Mouse (Mus musculus) kidney, embryonic 15.5 days (tissue): ENCODE results near the gene Atp5mpl. TPM values are rescaled to one million over a fixed set of nuclear protein-coding genes. Genes with fewer than 3 reads are reported as not detected.

ENCODE experiments used
- ATAC-seq: fragments of 200-750 bp; cut with Nextera tagmentation; replicated peaks from 2 replicates; pipeline ENCODE4 v1.8.0; 2017; ENCODE audit warnings: moderate TSS enrichment; ENCODE audit not compliant: low FRiP score
- H3K27ac ChIP-seq: fragments of 300-500 bp; sonication (generic); 2 replicates; pipeline ENCODE4 v1.5.1; 2015; ENCODE audit warnings: mild to moderate bottlenecking, inconsistent platforms
- H3K27me3 ChIP-seq: fragments of 300-500 bp; sonication (generic); 2 replicates; pipeline ENCODE4 v1.6.1; 2015; ENCODE audit warnings: inconsistent platforms
- H3K36me3 ChIP-seq: fragments of 300-500 bp; sonication (generic); 2 replicates; pipeline ENCODE4 v1.6.1; 2015; ENCODE audit warnings: inconsistent platforms
- H3K4me1 ChIP-seq: fragments of 300-500 bp; sonication (generic); 2 replicates; pipeline ENCODE4 v1.6.1; 2015; ENCODE audit warnings: inconsistent platforms
- H3K4me2 ChIP-seq: fragments of 300-500 bp; sonication (generic); 2 replicates; pipeline ENCODE4 v1.6.1; 2015; ENCODE audit warnings: moderate library complexity, mild to moderate bottlenecking, inconsistent platforms
- H3K4me3 ChIP-seq: fragments of 300-500 bp; sonication (generic); replicated peaks from 2 replicates; pipeline ENCODE4 v1.5.1; 2015; ENCODE audit warnings: mild to moderate bottlenecking, inconsistent platforms
- H3K9ac ChIP-seq: fragments of 300-500 bp; sonication (generic); 2 replicates; pipeline ENCODE4 v1.6.1; 2015; ENCODE audit warnings: mild to moderate bottlenecking, inconsistent platforms
- H3K9me3 ChIP-seq: fragments of 300-500 bp; sonication (generic); replicated peaks from 2 replicates; pipeline ENCODE4 v1.6.1; 2016; ENCODE audit warnings: inconsistent platforms
- WGBS: fragments of 180-500 bp; shearing (Covaris S2); methylation state at CpG from one replicate; pipeline ENCODE4 v1.1.7; 2015; ENCODE audit warnings: mixed read lengths; 5-methylcytosine and 5-hydroxymethylcytosine counted together
- polyA plus RNA-seq: library from polyadenylated mRNA; unstranded; fragments of >200 nt; fragmentation: Nextera tagmentation; extraction: Ambion mirVana; gene quantifications from 2 replicates; pipeline ENCODE4 v1.2.1, GENCODE M21; 2015

Gene Atp5mpl
- polyA plus RNA-seq, 1 experiment from 2014 or later: 785 TPM

DNA sequence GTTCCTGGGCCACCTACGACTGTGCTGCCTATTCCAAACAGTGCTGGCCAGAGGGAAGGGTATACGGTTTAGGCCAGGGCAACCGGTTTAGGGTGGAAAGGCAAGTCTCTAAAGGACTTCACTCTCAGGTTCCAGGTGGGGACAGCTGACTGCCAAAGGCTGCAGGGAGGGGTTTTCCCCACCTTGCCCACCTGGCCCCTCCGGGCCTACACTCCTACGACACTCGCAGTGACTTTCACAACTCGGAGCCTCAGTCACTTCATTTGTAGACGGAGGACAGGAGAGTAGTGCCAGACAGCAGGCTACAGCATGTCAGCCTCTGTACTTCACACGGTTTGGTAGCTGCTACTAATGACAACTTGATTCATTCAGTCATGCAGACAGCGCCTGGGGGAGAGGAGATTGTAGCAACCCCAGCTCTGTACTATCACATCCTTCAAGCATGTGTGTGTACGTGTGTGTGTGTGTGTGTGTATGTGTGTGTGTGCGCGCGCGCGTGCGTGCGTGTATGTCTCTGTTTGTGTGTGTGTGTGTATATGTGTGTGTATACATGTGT, 38.3 kb downstream of the Atp5mpl start:
- no peaks in the 10 kb centered on the region for H3K36me3 ChIP-seq
- H3K4me2 ChIP-seq: no peak overlapping the region
- no peaks in the 10 kb centered on the region for H3K27me3 ChIP-seq
- H3K4me1 ChIP-seq: peaks cover 24% of the 10 kb centered on the region
- H3K9ac ChIP-seq: no peak overlapping the region
- 74% methylated on average over 18 of the region's 18 CpGs for WGBS
- H3K4me3 ChIP-seq: no peak overlapping the region
- H3K9me3 ChIP-seq: no peaks in the 10 kb centered on the region
- ATAC-seq: no peak
- 0 out of 2 replicates have a peak overlapping the region, but pooled peaks have one; percentile 0 for H3K27ac ChIP-seq

- no peaks in the 10 kb centered on the region for H3K9me3 ChIP-seq
- H3K4me1 ChIP-seq: peaks cover 13% of the 10 kb centered on the region
- WGBS: 70% methylated on average over 1 of the region's 1 CpGs
- H3K36me3 ChIP-seq: no peaks in the 10 kb centered on the region
- no peak overlapping the region for H3K27ac ChIP-seq
- ATAC-seq: no peak
- no peak overlapping the region for H3K9ac ChIP-seq
- H3K4me2 ChIP-seq: no peak overlapping the region
- H3K27me3 ChIP-seq: no peaks in the 10 kb centered on the region
- no peak overlapping the region for H3K4me3 ChIP-seq
These were observed 39.4 kb downstream of the Atp5mpl start for GRCm38 (mm10) chr12:111927338-111927737.

- Histone ChIP-seq H3K4me3 (no peak overlapping the region), H3K9me3 (no peaks in the 10 kb centered on the region)
These were observed 43.7 kb downstream of the Atp5mpl start for GRCm38 (mm10) chr12:111923117-111923516.

DNA sequence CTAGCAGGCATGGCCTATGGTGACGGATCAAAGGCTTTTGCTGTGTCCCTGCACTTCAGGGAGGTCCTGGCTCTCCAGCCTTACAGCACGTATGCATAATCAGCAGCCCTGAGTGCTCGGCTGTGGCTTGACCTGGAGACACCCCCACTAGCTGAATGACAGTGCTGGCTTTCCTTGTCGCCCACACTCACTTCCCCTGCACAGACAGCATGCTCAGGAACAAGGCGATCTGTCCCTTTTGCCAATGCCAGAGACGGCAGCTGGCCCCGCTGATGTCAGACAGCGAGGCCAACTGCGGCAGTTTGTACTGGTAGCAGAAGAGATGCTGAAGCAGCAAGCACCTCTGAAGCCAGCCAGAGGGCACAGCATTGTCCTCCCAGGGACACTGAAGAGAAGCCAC, 46.7 kb downstream of the Atp5mpl start:
- H3K27ac ChIP-seq: no peak overlapping the region
- no peak overlapping the region for H3K9ac ChIP-seq
- no peaks in the 10 kb centered on the region for H3K36me3 ChIP-seq
- no peak for ATAC-seq
- H3K4me2 ChIP-seq: no peak overlapping the region
- H3K9me3 ChIP-seq: no peaks in the 10 kb centered on the region
- peaks cover 33% of the 10 kb centered on the region for H3K4me1 ChIP-seq
- 40% methylated on average over 9 of the region's 9 CpGs for WGBS
- H3K27me3 ChIP-seq: no peaks in the 10 kb centered on the region
- no peak overlapping the region for H3K4me3 ChIP-seq

More at GRCm38 (mm10) chr12:111923117-111923516, 43.7 kb downstream of the Atp5mpl start:
- H3K4me1 ChIP-seq: peaks cover 9% of the 10 kb centered on the region; the same call in 1 of the 2 replicates
- no peak overlapping the region for H3K4me2 ChIP-seq
- H3K27me3 ChIP-seq: no peaks in the 10 kb centered on the region
- 88% methylated on average over 6 of the region's 6 CpGs for WGBS
- H3K36me3 ChIP-seq: no peaks in the 10 kb centered on the region
- no peak overlapping the region for H3K9ac ChIP-seq
- ATAC-seq: no peak
- H3K27ac ChIP-seq: no peak overlapping the region

GRCm38 (mm10) chr12:111916514-111917217, 50.1 kb downstream of the Atp5mpl start:
- peak; percentile 70 for ATAC-seq
- Histone ChIP-seq H3K27me3 (no peaks in the 10 kb centered on the region), H3K4me3 (no peak overlapping the region), H3K9me3 (no peaks in the 10 kb centered on the region), H3K36me3 (no peaks in the 10 kb centered on the region), H3K4me2 (peak overlapping the region; percentile 27; the same call in 1 of the 2 replicates), H3K27ac (peak overlapping the region; percentile 83), H3K4me1 (peaks cover 42% of the 10 kb centered on the region), H3K9ac (no peak overlapping the region)
- 28% methylated on average over 12 of the region's 12 CpGs for WGBS

DNA sequence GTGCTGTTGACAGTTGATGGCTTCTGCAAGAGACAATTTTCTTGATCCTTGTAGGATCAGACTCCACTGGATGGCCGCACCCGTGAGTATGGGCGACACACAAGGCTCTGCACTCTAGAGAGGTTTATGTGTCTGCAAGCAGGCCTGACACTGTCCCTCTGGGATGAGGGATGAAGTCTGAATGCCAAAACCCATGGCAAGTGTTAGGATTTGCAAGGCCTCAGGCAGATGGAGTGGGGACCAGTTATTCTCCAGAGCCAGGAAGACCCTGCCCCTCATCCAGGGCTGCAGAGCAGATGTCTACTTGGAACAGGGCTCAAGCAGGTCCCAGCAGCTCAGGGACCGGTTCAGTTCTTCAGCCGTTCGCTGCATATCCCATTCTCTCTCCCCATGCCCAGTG, 51.0 kb downstream of the Atp5mpl start:
- Histone ChIP-seq H3K27me3 (no peaks in the 10 kb centered on the region), H3K36me3 (no peaks in the 10 kb centered on the region), H3K9ac (no peak overlapping the region), H3K9me3 (no peaks in the 10 kb centered on the region), H3K4me3 (no peak overlapping the region), H3K4me1 (peaks cover 42% of the 10 kb centered on the region), H3K27ac (peak overlapping the region; percentile 83), H3K4me2 (no peak overlapping the region)
- 90% methylated on average over 6 of the region's 6 CpGs for WGBS
- ATAC-seq: no peak

GRCm38 (mm10) chr12:111914031-111914430, 52.7 kb downstream of the Atp5mpl start:
- WGBS: 26% methylated on average over 3 of the region's 3 CpGs
- no peaks in the 10 kb centered on the region for H3K36me3 ChIP-seq
- 0 out of 2 replicates have a peak, but pooled peaks cover 3% of the 10 kb centered on the region for H3K27me3 ChIP-seq
- H3K4me2 ChIP-seq: no peak overlapping the region
- no peaks in the 10 kb centered on the region for H3K9me3 ChIP-seq
- no peak for ATAC-seq
- no peak overlapping the region for H3K9ac ChIP-seq
- H3K27ac ChIP-seq: peak overlapping the region; percentile 77
- H3K4me1 ChIP-seq: peaks cover 37% of the 10 kb centered on the region
- H3K4me3 ChIP-seq: no peak overlapping the region

- 84% methylated on average over 7 of the region's 7 CpGs for WGBS
These were observed 54.0 kb downstream of the Atp5mpl start for GRCm38 (mm10) chr12:111912802-111913201.

GRCm38 (mm10) chr12:111911796-111912195, 55.0 kb downstream of the Atp5mpl start:
- Histone ChIP-seq H3K27me3 (0 out of 2 replicates have a peak, but pooled peaks cover 3% of the 10 kb centered on the region), H3K4me2 (no peak overlapping the region), H3K27ac (no peak overlapping the region), H3K9ac (no peak overlapping the region), H3K9me3 (no peaks in the 10 kb centered on the region), H3K4me1 (peaks cover 39% of the 10 kb centered on the region), H3K4me3 (no peak overlapping the region), H3K36me3 (no peaks in the 10 kb centered on the region)
- ATAC-seq: no peak
- WGBS: 89% methylated on average over 2 of the region's 2 CpGs

More at GRCm38 (mm10) chr12:111912802-111913201, 54.0 kb downstream of the Atp5mpl start:
- Histone ChIP-seq H3K27me3 (0 out of 2 replicates have a peak, but pooled peaks cover 3% of the 10 kb centered on the region), H3K4me3 (no peak overlapping the region), H3K36me3 (no peaks in the 10 kb centered on the region), H3K9me3 (no peaks in the 10 kb centered on the region), H3K4me1 (peaks cover 45% of the 10 kb centered on the region), H3K9ac (no peak overlapping the region), H3K4me2 (no peak overlapping the region), H3K27ac (no peak overlapping the region)
- ATAC-seq: no peak

Other genes starting within 250 kb of the Atp5mpl start
- gene Klc1, start 208.1 kb downstream of the Atp5mpl start, polyA plus RNA-seq: 81.8 and 98.5 TPM in 2 replicates
- 14.0 and 14.3 TPM in 2 replicates for gene Xrcc3, start 153.1 kb downstream of the Atp5mpl start, polyA plus RNA-seq
- gene Zfyve21, start 152.8 kb downstream of the Atp5mpl start, polyA plus RNA-seq: 117 and 125 TPM in 2 replicates
- 14.5 and 18.5 TPM in 2 replicates for gene Ppp1r13b, start 58.9 kb downstream of the Atp5mpl start, polyA plus RNA-seq
- 0.47 and 0.57 TPM in 2 replicates for gene Tdrd9, start 4.6 kb upstream of the Atp5mpl start, polyA plus RNA-seq
- not detected in 2 replicates for gene Rd3l, start 14.3 kb upstream of the Atp5mpl start, polyA plus RNA-seq
- gene Aspg, start 139.7 kb upstream of the Atp5mpl start, polyA plus RNA-seq: 1.9 and 3.1 TPM in 2 replicates
- gene Kif26a, start 179.2 kb upstream of the Atp5mpl start, polyA plus RNA-seq: 3.6 and 4.5 TPM in 2 replicates